Mouse (Mus musculus): ENCODE measurements around the gene Acrv1. TPM values are rescaled to one million over a fixed set of nuclear protein-coding genes. Genes with fewer than 3 reads are reported as not detected.
A peak's percentile ranks its signal among the peaks of the same experiment; 100 is the strongest.
"Not testable (repeated sequence)": the region's sequence is repeated elsewhere in the genome, so short reads cannot be mapped to it uniquely, and the experiment has no call there.

Gene Acrv1
- not detected in 2 replicates for polyA plus RNA-seq (2015; fragmentation: Nextera tagmentation; extraction: Ambion mirVana)

GRCm38 (mm10) chr9:36692920-36693319, at the start of gene Acrv1:
Gene Acrv1 (plus strand): TSS chr9:36693220.
- Histone ChIP-seq H3K9ac (ENCODE audit: low read depth, low read length) (no peak within 1 kb of the TSS), H3K9me3 (replicated peaks; ENCODE audit: low read length) (no peaks in the 10 kb centered on the region), H3K36me3 (ENCODE audit: insufficient read depth, low read length) (no peaks in the 10 kb centered on the region), H3K4me2 (ENCODE audit: low read length) (no peak within 1 kb of the TSS), H3K27ac (no peak within 1 kb of the TSS), H3K4me3 (replicated peaks; ENCODE audit: low read depth, low read length) (no peak within 1 kb of the TSS), H3K4me1 (replicated peaks; ENCODE audit: insufficient read depth, low read length) (no peaks in the 10 kb centered on the region), H3K27me3 (ENCODE audit: insufficient read depth, low read length) (no peaks in the 10 kb centered on the region)
- ATAC-seq (replicated peaks; ENCODE audit: low FRiP score, low read depth), result no peak
- 60% methylated on average over 1 of the region's 1 CpGs for WGBS
- TF ChIP-seq CTCF (IDR thresholded peaks at IDR 0.05; ENCODE audit: low read depth), result no peak
- DNase-seq (ENCODE audit: low spot score), result no peak

GRCm38 (mm10) chr9:36643276-36643675, 49.7 kb upstream of the Acrv1 start, which contains the start of gene A630095E13Rik:
Gene A630095E13Rik (minus strand): TSS chr9:36643376.
- not testable (repeated sequence) for H3K4me3 ChIP-seq (replicated peaks; ENCODE audit: low read depth, low read length); H3K27ac ChIP-seq; H3K9ac ChIP-seq (ENCODE audit: low read depth, low read length); H3K4me2 ChIP-seq (ENCODE audit: low read length); DNase-seq (ENCODE audit: low spot score); H3K27me3 ChIP-seq (ENCODE audit: insufficient read depth, low read length); H3K4me1 ChIP-seq (replicated peaks; ENCODE audit: insufficient read depth, low read length); H3K36me3 ChIP-seq (ENCODE audit: insufficient read depth, low read length); H3K9me3 ChIP-seq (replicated peaks; ENCODE audit: low read length); ATAC-seq (replicated peaks; ENCODE audit: low FRiP score, low read depth)
- 53% methylated on average over 3 of the region's 3 CpGs for WGBS

- ATAC-seq (replicated peaks; ENCODE audit: low FRiP score, low read depth) (no peak), DNase-seq (ENCODE audit: low spot score) (no peak)
- H3K27ac ChIP-seq, result no peak overlapping the region
- H3K4me3 ChIP-seq (replicated peaks; ENCODE audit: low read depth, low read length), result no peak overlapping the region
- no peak overlapping the region for H3K4me2 ChIP-seq (ENCODE audit: low read length)
- no peak overlapping the region for H3K9ac ChIP-seq (ENCODE audit: low read depth, low read length)
- H3K9me3 ChIP-seq (replicated peaks; ENCODE audit: low read length), result no peaks in the 10 kb centered on the region
- TF ChIP-seq CTCF (IDR thresholded peaks at IDR 0.05; ENCODE audit: low read depth), result no peak
- 48% methylated on average over 2 of the region's 2 CpGs for WGBS
- no peaks in the 10 kb centered on the region for H3K27me3 ChIP-seq (ENCODE audit: insufficient read depth, low read length)
- no peaks in the 10 kb centered on the region for H3K4me1 ChIP-seq (replicated peaks; ENCODE audit: insufficient read depth, low read length)
- no peaks in the 10 kb centered on the region for H3K36me3 ChIP-seq (ENCODE audit: insufficient read depth, low read length)
Observed at GRCm38 (mm10) chr9:36681424-36681823, 11.6 kb upstream of the Acrv1 start.

- Histone ChIP-seq H3K4me3 (replicated peaks; ENCODE audit: low read depth, low read length) (no peak overlapping the region), H3K27ac (no peak overlapping the region), H3K9ac (ENCODE audit: low read depth, low read length) (no peak overlapping the region), H3K27me3 (ENCODE audit: insufficient read depth, low read length) (no peaks in the 10 kb centered on the region), H3K4me1 (replicated peaks; ENCODE audit: insufficient read depth, low read length) (no peaks in the 10 kb centered on the region), H3K9me3 (replicated peaks; ENCODE audit: low read length) (no peaks in the 10 kb centered on the region), H3K4me2 (ENCODE audit: low read length) (no peak overlapping the region), H3K36me3 (ENCODE audit: insufficient read depth, low read length) (no peaks in the 10 kb centered on the region)
- no peak for ATAC-seq (replicated peaks; ENCODE audit: low FRiP score, low read depth)
- TF ChIP-seq CTCF (IDR thresholded peaks at IDR 0.05; ENCODE audit: low read depth), result peak; percentile 54
- peak; percentile 18 for DNase-seq (ENCODE audit: low spot score)
Observed at GRCm38 (mm10) chr9:36687329-36687728, 5.7 kb upstream of the Acrv1 start.

- H3K9me3 ChIP-seq (replicated peaks; ENCODE audit: low read length), result no peaks in the 10 kb centered on the region
- DNase-seq (ENCODE audit: low spot score), result no peak
- 93% methylated on average over 10 of the region's 10 CpGs for WGBS
- H3K4me1 ChIP-seq (replicated peaks; ENCODE audit: insufficient read depth, low read length), result no peaks in the 10 kb centered on the region
- no peak overlapping the region for H3K9ac ChIP-seq (ENCODE audit: low read depth, low read length)
- no peaks in the 10 kb centered on the region for H3K27me3 ChIP-seq (ENCODE audit: insufficient read depth, low read length)
- H3K4me3 ChIP-seq (replicated peaks; ENCODE audit: low read depth, low read length), result no peak overlapping the region
- H3K27ac ChIP-seq, result no peak overlapping the region
- no peak for TF ChIP-seq CTCF (IDR thresholded peaks at IDR 0.05; ENCODE audit: low read depth)
- no peaks in the 10 kb centered on the region for H3K36me3 ChIP-seq (ENCODE audit: insufficient read depth, low read length)
- H3K4me2 ChIP-seq (ENCODE audit: low read length), result no peak overlapping the region
- ATAC-seq (replicated peaks; ENCODE audit: low FRiP score, low read depth), result no peak
Observed at GRCm38 (mm10) chr9:36694276-36694675, 1.3 kb downstream of the Acrv1 start.

GRCm38 (mm10) chr9:36705923-36706322, 12.9 kb downstream of the Acrv1 start:
- TF ChIP-seq CTCF (IDR thresholded peaks at IDR 0.05; ENCODE audit: low read depth), result no peak
- no peak overlapping the region for H3K27ac ChIP-seq

GRCm38 (mm10) chr9:36707304-36707703, 14.3 kb downstream of the Acrv1 start:
- no peaks in the 10 kb centered on the region for H3K4me1 ChIP-seq (replicated peaks; ENCODE audit: insufficient read depth, low read length)
- WGBS, result 92% methylated on average over 6 of the region's 6 CpGs
- no peak overlapping the region for H3K4me3 ChIP-seq (replicated peaks; ENCODE audit: low read depth, low read length)
- H3K9me3 ChIP-seq (replicated peaks; ENCODE audit: low read length), result no peaks in the 10 kb centered on the region
- no peaks in the 10 kb centered on the region for H3K27me3 ChIP-seq (ENCODE audit: insufficient read depth, low read length)
- H3K36me3 ChIP-seq (ENCODE audit: insufficient read depth, low read length), result no peaks in the 10 kb centered on the region
- DNase-seq (ENCODE audit: low spot score) (no peak), ATAC-seq (replicated peaks; ENCODE audit: low FRiP score, low read depth) (no peak)
- H3K4me2 ChIP-seq (ENCODE audit: low read length), result no peak overlapping the region
- no peak overlapping the region for H3K27ac ChIP-seq
- no peak overlapping the region for H3K9ac ChIP-seq (ENCODE audit: low read depth, low read length)
- no peak for TF ChIP-seq CTCF (IDR thresholded peaks at IDR 0.05; ENCODE audit: low read depth)

More at GRCm38 (mm10) chr9:36705923-36706322, 12.9 kb downstream of the Acrv1 start:
- no peak overlapping the region for H3K4me3 ChIP-seq (replicated peaks; ENCODE audit: low read depth, low read length)
- H3K9me3 ChIP-seq (replicated peaks; ENCODE audit: low read length), result no peaks in the 10 kb centered on the region
- ATAC-seq (replicated peaks; ENCODE audit: low FRiP score, low read depth), result no peak
- no peak for DNase-seq (ENCODE audit: low spot score)
- no peaks in the 10 kb centered on the region for H3K36me3 ChIP-seq (ENCODE audit: insufficient read depth, low read length)
- 90% methylated on average over 3 of the region's 3 CpGs for WGBS
- no peaks in the 10 kb centered on the region for H3K4me1 ChIP-seq (replicated peaks; ENCODE audit: insufficient read depth, low read length)
- no peaks in the 10 kb centered on the region for H3K27me3 ChIP-seq (ENCODE audit: insufficient read depth, low read length)
- no peak overlapping the region for H3K9ac ChIP-seq (ENCODE audit: low read depth, low read length)
- H3K4me2 ChIP-seq (ENCODE audit: low read length), result no peak overlapping the region
